Mouse (Mus musculus) heart, postnatal 0 days (tissue): Measurements from ENCODE around the gene Vsnl1. TPM values are rescaled to one million over a fixed set of nuclear protein-coding genes. Genes with fewer than 3 reads are reported as not detected.

Experiments used
- ATAC-seq: fragments of 200-750 bp; cut with Nextera tagmentation; 2 replicates; pipeline ENCODE4 v1.8.0; 2017; ENCODE audit warnings: low read depth, moderate number of reproducible peaks, moderate library complexity; ENCODE audit not compliant: insufficient read depth
- DNase-seq: peaks from one replicate; pipeline ENCODE4 v3.0.0-alpha.2; 2016; ENCODE audit warnings: low spot score
- H3K27ac ChIP-seq: fragments of 300-500 bp; sonication (generic); 2 replicates; pipeline ENCODE4 v1.5.1; 2014; ENCODE audit warnings: low read depth, mild to moderate bottlenecking
- H3K27me3 ChIP-seq: fragments of 300-500 bp; sonication (generic); 2 replicates; pipeline ENCODE4 v1.6.1; 2014; ENCODE audit warnings: low read length, mixed read lengths; ENCODE audit not compliant: control insufficient read depth, insufficient read depth
- H3K36me3 ChIP-seq: fragments of 300-500 bp; sonication (generic); replicated peaks from 2 replicates; pipeline ENCODE4 v1.6.1; 2014; ENCODE audit warnings: low read length, mixed read lengths; ENCODE audit not compliant: control insufficient read depth, insufficient read depth
- H3K4me1 ChIP-seq: fragments of 300-500 bp; sonication (generic); 2 replicates; pipeline ENCODE4 v1.6.1; 2014; ENCODE audit warnings: antibody characterized with exemption; ENCODE audit not compliant: control insufficient read depth, insufficient read depth
- H3K4me2 ChIP-seq: fragments of 300-500 bp; sonication (generic); 2 replicates; pipeline ENCODE4 v1.6.1; 2014; ENCODE audit warnings: low read depth, mild to moderate bottlenecking, low read length, moderate library complexity
- H3K4me3 ChIP-seq: fragments of 300-500 bp; sonication (generic); 2 replicates; pipeline ENCODE4 v1.5.1; 2014; ENCODE audit warnings: low read depth, low read length
- H3K9ac ChIP-seq: fragments of 300-500 bp; sonication (generic); replicated peaks from 2 replicates; pipeline ENCODE4 v1.6.1; 2014; ENCODE audit warnings: low read depth, low read length, mixed read lengths
- H3K9me3 ChIP-seq: fragments of 300-500 bp; sonication (generic); replicated peaks from 2 replicates; pipeline ENCODE4 v1.6.1; 2016; ENCODE audit warnings: low read length; ENCODE audit not compliant: control insufficient read depth
- CTCF ChIP-seq: IDR thresholded peaks from 2 replicates; pipeline ENCODE4 v1.5.1; 2016; ENCODE audit warnings: antibody characterized with exemption, control low read depth, low read depth
- EP300 ChIP-seq: IDR thresholded peaks from 2 replicates; pipeline ENCODE4 v1.6.1; 2016; ENCODE audit warnings: antibody characterized with exemption, low read depth
- WGBS: fragments of 180-500 bp; shearing (Covaris S2); extraction: QIAGEN DNeasy Blood & Tissue Kit; methylation state at CpG from one replicate; pipeline ENCODE4 v1.1.7; 2014; 5-methylcytosine and 5-hydroxymethylcytosine counted together
- polyA plus RNA-seq: library from polyadenylated mRNA; unstranded; fragments of >200 nt; fragmentation: Nextera tagmentation; extraction: Ambion mirVana; gene quantifications from 2 replicates; pipeline ENCODE4 v1.2.1, GENCODE M21; 2015
- total RNA-seq: library from RNA; depleted of rRNA; stranded (reverse); fragments of >200 nt; gene quantifications from 2 replicates; pipeline ENCODE4 v1.2.3, GENCODE M21; 2014; ENCODE audit warnings: low replicate concordance

The Vsnl1 gene
- total and polyA plus RNA-seq, 2 experiments from 2014 or later: 1.6 to 2.9 TPM

DNA sequence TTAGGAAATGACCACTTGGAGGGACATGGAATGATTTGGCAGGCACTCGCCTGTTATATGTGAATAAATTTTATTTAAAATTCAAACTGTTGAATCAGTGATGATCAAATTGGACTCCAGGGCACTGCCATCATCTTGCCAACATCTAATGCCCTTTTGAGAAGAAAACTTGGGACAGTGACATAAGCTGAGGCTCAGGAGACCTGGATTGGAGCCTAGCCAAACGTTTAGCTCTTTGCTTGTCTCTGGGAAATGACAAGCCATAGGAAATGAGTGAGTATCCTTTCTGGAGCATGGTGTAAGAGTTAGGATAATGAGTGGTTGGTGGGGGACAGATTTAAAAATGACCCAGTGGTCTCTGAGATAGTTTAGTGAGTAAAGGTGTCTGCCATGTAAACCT, 57.0 kb downstream of the Vsnl1 start:
- Histone ChIP-seq H3K4me2 (no peak overlapping the region), H3K27ac (no peak overlapping the region), H3K36me3 (no peaks in the 10 kb centered on the region), H3K9ac (no peak overlapping the region), H3K4me3 (no peak overlapping the region), H3K9me3 (no peaks in the 10 kb centered on the region), H3K4me1 (no peaks in the 10 kb centered on the region), H3K27me3 (no peaks in the 10 kb centered on the region)
- no peak for DNase-seq
- no peak for ATAC-seq
- 61% methylated on average over 2 of the region's 2 CpGs for WGBS
- TF ChIP-seq CTCF (no peak), EP300 (no peak)

GRCm38 (mm10) chr12:11370056-11370455, 66.4 kb downstream of the Vsnl1 start:
- TF ChIP-seq EP300 (no peak), CTCF (no peak)

DNA sequence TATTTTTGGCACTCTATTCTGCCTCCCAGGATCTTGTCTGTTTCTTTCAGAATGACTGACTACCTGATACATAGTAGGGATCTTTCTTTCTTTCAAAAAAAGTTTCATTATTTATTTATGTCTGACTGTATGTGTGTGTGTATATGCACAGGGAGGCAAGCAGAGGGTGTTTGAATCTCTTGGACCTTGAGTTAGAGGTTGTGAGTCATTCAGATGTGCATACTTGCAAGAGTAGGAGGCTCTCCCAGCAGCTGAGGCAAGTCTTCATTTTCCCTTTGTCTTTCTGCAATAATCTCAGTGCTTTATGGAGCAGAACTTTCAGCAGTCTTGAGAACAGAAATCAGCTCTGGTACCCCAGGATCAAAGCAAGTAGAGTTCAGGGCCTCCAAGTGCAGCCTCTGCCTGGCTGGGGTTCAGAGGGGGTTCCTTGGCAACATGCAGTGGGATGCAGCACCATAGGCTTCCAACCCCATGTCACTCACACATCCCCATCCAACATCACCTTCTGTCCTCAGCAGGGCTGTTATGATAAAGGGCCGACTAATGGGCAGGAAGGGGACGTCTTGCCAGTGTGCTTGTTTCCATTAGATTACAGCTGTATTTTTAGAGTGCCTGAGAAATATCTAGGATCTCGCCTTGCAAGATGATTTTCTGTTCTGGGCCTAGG, 69.2 kb downstream of the Vsnl1 start:
- DNase-seq: no peak
- WGBS: 6% methylated on average over 3 of the region's 3 CpGs
- no peaks in the 10 kb centered on the region for H3K9me3 ChIP-seq
- no peaks in the 10 kb centered on the region for H3K36me3 ChIP-seq
- H3K27me3 ChIP-seq: no peaks in the 10 kb centered on the region
- no peak overlapping the region for H3K4me3 ChIP-seq
- no peak overlapping the region for H3K9ac ChIP-seq
- no peaks in the 10 kb centered on the region for H3K4me1 ChIP-seq
- ATAC-seq: no peak
- H3K27ac ChIP-seq: no peak overlapping the region
- TF ChIP-seq CTCF (no peak), EP300 (no peak)
- H3K4me2 ChIP-seq: no peak overlapping the region

More at GRCm38 (mm10) chr12:11370056-11370455, 66.4 kb downstream of the Vsnl1 start:
- ATAC-seq (no peak), DNase-seq (no peak)
- no peaks in the 10 kb centered on the region for H3K36me3 ChIP-seq
- H3K27ac ChIP-seq: no peak overlapping the region
- no peaks in the 10 kb centered on the region for H3K4me1 ChIP-seq
- H3K9me3 ChIP-seq: no peaks in the 10 kb centered on the region
- H3K9ac ChIP-seq: no peak overlapping the region
- 50% methylated on average over 4 of the region's 4 CpGs for WGBS
- no peak overlapping the region for H3K4me2 ChIP-seq
- no peak overlapping the region for H3K4me3 ChIP-seq
- no peaks in the 10 kb centered on the region for H3K27me3 ChIP-seq

- DNase-seq: no peak
- ATAC-seq: no peak
- no peak for TF ChIP-seq EP300
- TF ChIP-seq CTCF: no peak
- Histone ChIP-seq H3K9ac (no peak overlapping the region), H3K9me3 (no peaks in the 10 kb centered on the region), H3K4me3 (no peak overlapping the region), H3K27me3 (no peaks in the 10 kb centered on the region), H3K4me1 (no peaks in the 10 kb centered on the region), H3K36me3 (no peaks in the 10 kb centered on the region), H3K27ac (no peak overlapping the region), H3K4me2 (no peak overlapping the region)
- WGBS: 47% methylated on average over 6 of the region's 6 CpGs
Measured at GRCm38 (mm10) chr12:11364870-11365269, 71.5 kb downstream of the Vsnl1 start.

- WGBS: 85% methylated on average over 6 of the region's 6 CpGs
- Histone ChIP-seq H3K27me3 (no peaks in the 10 kb centered on the region), H3K27ac (no peak overlapping the region), H3K9ac (no peak overlapping the region), H3K4me1 (no peaks in the 10 kb centered on the region), H3K36me3 (no peaks in the 10 kb centered on the region), H3K4me2 (no peak overlapping the region), H3K4me3 (no peak overlapping the region), H3K9me3 (no peaks in the 10 kb centered on the region)
- TF ChIP-seq CTCF (no peak), EP300 (no peak)
- DNase-seq (no peak), ATAC-seq (no peak)
Measured at GRCm38 (mm10) chr12:11362435-11362834, 74.0 kb downstream of the Vsnl1 start.

DNA sequence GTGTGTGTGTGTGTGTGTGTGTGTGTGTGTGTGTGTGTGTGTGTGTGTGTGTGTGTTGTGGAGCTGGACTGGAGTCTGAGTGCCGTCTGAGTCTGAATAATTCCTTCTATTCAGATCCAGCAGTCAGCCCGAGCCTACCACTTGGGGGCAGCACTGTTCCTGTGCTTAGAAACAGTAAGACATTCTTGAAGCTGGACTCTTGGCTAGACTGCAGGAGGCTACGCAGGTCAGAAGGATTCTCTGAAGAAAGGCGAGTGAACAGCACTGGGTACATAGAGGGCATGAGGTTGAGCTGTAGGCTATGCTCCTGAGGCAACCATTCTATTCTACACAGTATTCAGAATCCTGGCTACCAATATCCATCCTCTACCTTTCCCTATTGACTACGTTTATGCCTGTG, 85.5 kb downstream of the Vsnl1 start:
- peak; percentile 50 for DNase-seq

More for the DNA sequence above, 85.5 kb downstream of the Vsnl1 start:
- Histone ChIP-seq H3K27me3 (no peaks in the 10 kb centered on the region), H3K36me3 (no peaks in the 10 kb centered on the region), H3K9me3 (no peaks in the 10 kb centered on the region), H3K4me3 (no peak overlapping the region), H3K4me1 (no peaks in the 10 kb centered on the region), H3K9ac (no peak overlapping the region), H3K27ac (no peak overlapping the region), H3K4me2 (no peak overlapping the region)
- 22% methylated on average over 5 of the region's 5 CpGs for WGBS
- ATAC-seq: no peak
- TF ChIP-seq EP300 (no peak), CTCF (peak; percentile 72)
